Mouse (Mus musculus) liver, embryonic 16.5 days (tissue): Measurements from ENCODE around the gene Samd10. TPM values are rescaled to one million over a fixed set of nuclear protein-coding genes. Genes with fewer than 3 reads are reported as not detected.

Experiments
- ATAC-seq: fragments of 200-750 bp; cut with Nextera tagmentation; 2 replicates; pipeline ENCODE4 v1.8.0; 2017; ENCODE audit warnings: low read depth, mild to moderate bottlenecking, moderate number of reproducible peaks, moderate library complexity
- H3K27ac ChIP-seq: fragments of 300-500 bp; sonication (generic); 2 replicates; pipeline ENCODE4 v1.5.1; 2014; ENCODE audit warnings: mild to moderate bottlenecking, low read length
- H3K27me3 ChIP-seq: fragments of 300-500 bp; sonication (generic); 2 replicates; pipeline ENCODE4 v1.6.1; 2014; ENCODE audit warnings: low read depth, low read length, mixed read lengths; ENCODE audit not compliant: control insufficient read depth, insufficient read depth
- H3K36me3 ChIP-seq: fragments of 300-500 bp; sonication (generic); 2 replicates; pipeline ENCODE4 v1.6.1; 2014; ENCODE audit warnings: mild to moderate bottlenecking; ENCODE audit not compliant: control insufficient read depth, insufficient read depth
- H3K4me1 ChIP-seq: fragments of 300-500 bp; sonication (generic); 2 replicates; pipeline ENCODE4 v1.6.1; 2014; ENCODE audit warnings: low read depth, low read length, mixed read lengths; ENCODE audit not compliant: control insufficient read depth
- H3K4me2 ChIP-seq: fragments of 300-500 bp; sonication (generic); 2 replicates; pipeline ENCODE4 v1.6.1; 2014; ENCODE audit warnings: low read depth, low read length, mixed read lengths
- H3K4me3 ChIP-seq: fragments of 300-500 bp; sonication (generic); 2 replicates; pipeline ENCODE4 v1.5.1; 2014; ENCODE audit warnings: low read depth, mild to moderate bottlenecking, low read length
- H3K9ac ChIP-seq: fragments of 300-500 bp; sonication (generic); 2 replicates; pipeline ENCODE4 v1.6.1; 2014; ENCODE audit warnings: low read depth, low read length
- H3K9me3 ChIP-seq: fragments of 300-500 bp; sonication (generic); replicated peaks from 2 replicates; pipeline ENCODE4 v1.6.1; 2016; ENCODE audit warnings: low read length; ENCODE audit not compliant: control insufficient read depth
- WGBS: fragments of 180-500 bp; shearing (Covaris S2); extraction: QIAGEN DNeasy Blood & Tissue Kit; methylation state at CpG from one replicate; pipeline ENCODE4 v1.1.7; 2014; ENCODE audit not compliant: insufficient replicate concordance; 5-methylcytosine and 5-hydroxymethylcytosine counted together
- polyA plus RNA-seq: library from polyadenylated mRNA; unstranded; fragments of >200 nt; fragmentation: Nextera tagmentation; extraction: Ambion mirVana; gene quantifications from 2 replicates; pipeline ENCODE4 v1.2.1, GENCODE M21; 2015

Gene Samd10
- polyA plus RNA-seq: 1.7 and 2.3 TPM in 2 replicates

DNA sequence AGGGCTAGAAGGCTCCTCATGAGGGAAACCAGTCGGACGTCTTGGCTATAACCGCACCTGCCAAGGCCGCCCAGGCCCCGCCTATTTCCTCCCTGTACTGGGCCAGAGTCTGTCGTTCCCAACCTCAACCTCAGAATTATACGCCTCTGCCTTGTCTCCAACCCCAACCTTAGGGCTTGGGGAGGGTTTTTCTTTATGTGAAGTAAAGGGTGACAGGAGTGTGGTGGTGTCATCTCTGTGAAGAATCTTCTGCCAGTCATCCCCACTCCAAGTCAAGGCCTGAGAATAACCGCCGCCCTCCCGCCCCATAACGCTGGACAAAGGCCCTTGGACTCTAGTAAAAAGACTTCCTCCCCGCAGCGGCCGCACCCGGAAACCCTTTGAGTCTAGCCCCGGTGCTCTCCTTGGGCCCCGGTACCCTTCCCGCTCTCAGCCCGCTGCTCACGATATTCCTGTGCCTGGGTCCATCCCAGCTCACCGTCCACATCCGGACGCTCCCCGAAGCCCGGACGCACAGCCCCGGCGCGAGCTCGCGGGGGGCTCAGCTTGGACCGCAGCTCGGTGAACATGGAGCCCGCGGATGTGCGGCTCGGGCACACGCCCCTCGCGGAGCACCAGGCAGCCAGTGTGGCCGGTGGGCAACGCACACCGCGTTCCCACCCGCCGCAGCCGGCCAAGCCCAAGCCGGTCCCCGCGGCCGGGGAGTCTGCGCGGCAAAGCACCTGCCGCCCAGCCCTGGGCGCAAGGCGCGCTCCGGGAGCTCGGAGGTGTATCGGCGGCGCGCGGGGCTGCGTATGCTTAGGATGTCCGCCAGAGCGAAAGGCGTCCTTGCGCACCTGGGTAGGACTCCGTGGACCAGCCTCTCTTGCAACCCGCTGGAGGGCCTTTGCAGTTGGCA, at the start of gene Samd10:
Gene Samd10, minus strand, starts transcription at position 759 of the 898 bp plus-strand sequence.
- ATAC-seq: 0 out of 2 replicates have a peak, but pooled peaks have one; percentile 7
- H3K27ac ChIP-seq: peak within 1 kb of the TSS; percentile 33
- H3K36me3 ChIP-seq: no peaks in the 10 kb centered on the region
- H3K4me2 ChIP-seq: peak within 1 kb of the TSS; percentile 88
- peak within 1 kb of the TSS; percentile 72 for H3K9ac ChIP-seq
- 1% methylated on average over 71 of the region's 71 CpGs for WGBS
- H3K4me3 ChIP-seq: peak within 1 kb of the TSS; percentile 71
- no peaks in the 10 kb centered on the region for H3K9me3 ChIP-seq
- peaks cover 32% of the 10 kb centered on the region for H3K4me1 ChIP-seq
- peaks cover 19% of the 10 kb centered on the region for H3K27me3 ChIP-seq

DNA sequence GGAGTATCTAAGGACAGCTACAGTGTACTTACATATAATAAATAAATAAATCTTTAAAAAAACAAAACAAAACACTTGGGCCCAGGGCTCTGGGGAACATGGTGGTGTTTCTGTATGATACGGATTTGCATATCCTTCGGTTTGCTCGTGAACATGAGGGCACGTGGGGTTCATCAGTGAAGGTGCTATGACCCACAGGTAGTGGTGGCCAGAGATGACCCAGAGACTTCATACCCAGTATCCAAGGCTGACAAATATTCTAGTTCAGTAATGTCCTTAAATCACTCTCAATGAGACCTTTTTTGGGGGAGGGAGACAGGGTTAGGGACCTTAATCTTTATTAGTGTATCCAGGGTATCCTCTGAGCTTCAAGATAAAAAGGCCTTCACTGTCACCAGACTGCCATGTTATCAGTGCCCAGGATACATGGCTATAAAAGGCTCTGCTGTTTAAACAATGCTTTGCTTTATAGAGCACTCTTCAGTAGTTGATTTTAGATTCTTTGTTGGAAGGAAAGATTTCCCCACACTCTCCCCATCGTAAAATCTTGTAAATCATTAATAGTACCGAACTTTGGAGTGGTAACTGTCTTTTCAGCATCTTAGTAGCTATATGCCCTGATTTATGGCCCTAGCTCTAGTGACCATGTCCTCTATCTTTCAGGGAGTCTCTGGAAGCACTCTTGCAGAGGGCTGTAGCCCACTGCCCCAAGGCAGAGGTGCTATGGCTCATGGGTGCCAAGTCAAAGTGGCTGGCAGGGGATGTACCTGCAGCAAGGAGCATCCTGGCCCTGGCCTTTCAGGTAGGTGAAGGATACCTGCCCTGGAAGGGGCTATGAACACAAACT, 47.8 kb upstream of the Samd10 start:
- ATAC-seq: no peak
- H3K9me3 ChIP-seq: no peaks in the 10 kb centered on the region
- H3K27me3 ChIP-seq: no peaks in the 10 kb centered on the region
- H3K4me1 ChIP-seq: no peaks in the 10 kb centered on the region
- H3K9ac ChIP-seq: no peak overlapping the region
- H3K4me2 ChIP-seq: no peak overlapping the region
- no peak overlapping the region for H3K4me3 ChIP-seq
- 79% methylated on average over 6 of the region's 6 CpGs for WGBS
- peaks cover 18% of the 10 kb centered on the region for H3K36me3 ChIP-seq
- H3K27ac ChIP-seq: no peak overlapping the region

DNA sequence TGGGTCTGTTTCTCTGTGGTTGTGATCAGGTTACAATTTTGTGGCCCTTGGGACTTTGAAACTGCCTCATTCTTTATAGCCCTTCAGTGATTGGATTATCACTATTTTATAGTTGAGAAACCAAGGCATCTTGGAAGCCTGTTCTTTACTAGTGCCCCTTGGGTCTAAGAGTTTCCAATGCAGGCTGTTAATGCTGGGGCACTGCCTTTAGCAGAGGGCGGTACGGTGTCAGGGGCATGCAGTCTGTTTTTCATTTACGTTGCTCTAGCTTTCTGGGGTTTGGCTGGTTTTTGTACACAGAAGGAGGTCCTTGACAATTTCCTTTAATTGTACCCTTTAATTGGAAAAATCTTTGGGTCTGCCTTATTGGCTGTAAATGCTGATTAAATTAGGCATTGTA, 46.7 kb upstream of the Samd10 start:
- H3K4me1 ChIP-seq: no peaks in the 10 kb centered on the region
- peaks cover 20% of the 10 kb centered on the region for H3K36me3 ChIP-seq
- no peak for ATAC-seq
- H3K9me3 ChIP-seq: no peaks in the 10 kb centered on the region
- H3K4me2 ChIP-seq: no peak overlapping the region
- H3K27me3 ChIP-seq: no peaks in the 10 kb centered on the region
- 84% methylated on average over 3 of the region's 3 CpGs for WGBS
- no peak overlapping the region for H3K27ac ChIP-seq
- H3K9ac ChIP-seq: no peak overlapping the region
- H3K4me3 ChIP-seq: no peak overlapping the region

DNA sequence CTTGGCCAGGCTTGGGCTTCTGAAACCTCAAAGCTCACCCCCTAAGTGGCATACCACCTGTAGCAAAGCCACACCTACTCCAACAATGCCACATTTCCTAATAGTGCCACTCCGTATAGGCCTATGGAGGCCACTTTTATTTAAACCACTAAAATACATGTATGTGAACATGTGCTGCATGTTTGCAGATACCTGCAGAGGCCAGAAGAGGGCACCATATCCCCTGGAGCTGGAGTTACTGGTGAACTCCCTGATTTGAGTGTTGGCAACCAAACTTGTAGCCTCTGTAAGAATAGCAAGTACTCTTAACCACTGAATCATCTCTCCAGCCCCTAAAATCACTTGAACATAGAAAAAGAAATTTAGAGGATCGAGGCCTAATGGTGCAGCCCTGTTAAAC, 45.3 kb upstream of the Samd10 start:
- WGBS: 80% methylated on average over 2 of the region's 2 CpGs

DNA sequence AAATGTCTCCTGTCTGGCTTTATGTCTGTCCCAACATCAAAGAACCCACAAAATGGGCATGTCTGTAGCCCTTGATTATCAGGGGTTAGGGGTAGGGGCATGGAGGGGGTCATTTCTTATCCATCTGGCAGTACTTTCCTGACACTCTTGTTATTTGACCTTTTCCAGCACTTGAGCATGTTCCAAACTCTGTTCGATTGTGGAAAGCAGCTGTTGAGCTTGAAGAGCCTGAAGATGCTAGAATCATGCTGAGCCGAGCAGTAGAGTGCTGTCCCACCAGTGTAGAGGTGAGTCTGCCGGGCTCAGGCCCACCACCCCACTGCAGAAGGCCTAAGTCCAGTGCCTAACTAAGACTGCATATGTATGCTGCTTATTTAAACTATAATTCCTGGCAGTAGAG, 36.9 kb upstream of the Samd10 start:
- WGBS: 78% methylated on average over 3 of the region's 3 CpGs
- Histone ChIP-seq H3K9me3 (no peaks in the 10 kb centered on the region), H3K4me3 (no peak overlapping the region), H3K36me3 (peaks cover 28% of the 10 kb centered on the region), H3K27ac (no peak overlapping the region), H3K4me1 (no peaks in the 10 kb centered on the region), H3K27me3 (no peaks in the 10 kb centered on the region), H3K9ac (no peak overlapping the region), H3K4me2 (no peak overlapping the region)
- ATAC-seq: no peak

More for the DNA sequence above, 45.3 kb upstream of the Samd10 start:
- Histone ChIP-seq H3K36me3 (peaks cover 11% of the 10 kb centered on the region), H3K27ac (no peak overlapping the region), H3K9me3 (no peaks in the 10 kb centered on the region), H3K9ac (no peak overlapping the region), H3K4me1 (no peaks in the 10 kb centered on the region), H3K27me3 (no peaks in the 10 kb centered on the region), H3K4me3 (no peak overlapping the region), H3K4me2 (no peak overlapping the region)
- ATAC-seq: no peak

DNA sequence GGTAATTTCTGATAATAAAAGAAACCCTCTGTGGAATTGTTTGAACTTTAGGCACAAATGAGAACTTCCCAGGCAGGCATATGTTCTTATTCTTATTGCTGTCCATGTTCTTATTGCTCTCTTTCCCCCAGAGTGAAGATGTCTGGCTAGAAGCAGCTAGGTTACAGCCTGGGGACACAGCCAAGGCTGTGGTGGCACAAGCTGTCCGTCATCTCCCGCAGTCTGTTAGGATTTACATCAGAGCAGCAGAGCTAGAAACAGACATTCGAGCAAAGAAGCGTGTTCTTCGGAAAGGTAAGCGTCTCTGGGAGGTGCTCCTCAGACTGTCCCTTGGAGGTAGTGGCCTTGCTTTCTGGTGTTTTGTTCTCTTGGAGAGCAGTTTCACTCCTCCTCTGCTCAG, 33.6 kb upstream of the Samd10 start:
- Histone ChIP-seq H3K27ac (no peak overlapping the region), H3K36me3 (peaks cover 24% of the 10 kb centered on the region), H3K9me3 (no peaks in the 10 kb centered on the region), H3K4me3 (no peak overlapping the region), H3K9ac (no peak overlapping the region), H3K27me3 (no peaks in the 10 kb centered on the region), H3K4me2 (no peak overlapping the region), H3K4me1 (no peaks in the 10 kb centered on the region; the same call in 1 of the 2 replicates)
- WGBS: 96% methylated on average over 6 of the region's 6 CpGs
- no peak for ATAC-seq

DNA sequence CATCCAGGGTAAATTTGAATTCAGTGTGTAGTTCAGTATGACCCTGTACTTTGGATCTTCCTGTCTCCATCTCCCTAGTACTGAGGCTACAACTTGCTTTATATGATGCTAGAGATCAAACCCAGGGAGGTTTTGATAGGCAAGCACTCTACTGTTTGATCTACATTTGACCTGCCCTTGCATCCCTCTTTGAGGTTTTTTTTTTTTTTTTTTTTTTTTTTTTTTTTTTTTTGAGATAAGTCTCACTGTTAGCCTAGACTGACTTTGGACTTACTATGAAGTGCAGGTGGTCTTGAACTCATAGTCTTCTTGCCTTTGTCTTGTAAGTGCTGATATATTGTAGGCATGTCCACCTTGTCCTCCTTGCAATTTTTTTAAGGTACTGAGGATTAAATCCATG, 29.5 kb upstream of the Samd10 start:
- H3K27me3 ChIP-seq: no peaks in the 10 kb centered on the region
- H3K9me3 ChIP-seq: no peaks in the 10 kb centered on the region
- no peaks in the 10 kb centered on the region; the same call in 1 of the 2 replicates for H3K4me1 ChIP-seq
- no peak for ATAC-seq
- H3K36me3 ChIP-seq: peaks cover 3% of the 10 kb centered on the region; the same call in 1 of the 2 replicates
- no peak overlapping the region for H3K9ac ChIP-seq
- no peak overlapping the region for H3K27ac ChIP-seq
- H3K4me3 ChIP-seq: no peak overlapping the region
- no peak overlapping the region for H3K4me2 ChIP-seq

DNA sequence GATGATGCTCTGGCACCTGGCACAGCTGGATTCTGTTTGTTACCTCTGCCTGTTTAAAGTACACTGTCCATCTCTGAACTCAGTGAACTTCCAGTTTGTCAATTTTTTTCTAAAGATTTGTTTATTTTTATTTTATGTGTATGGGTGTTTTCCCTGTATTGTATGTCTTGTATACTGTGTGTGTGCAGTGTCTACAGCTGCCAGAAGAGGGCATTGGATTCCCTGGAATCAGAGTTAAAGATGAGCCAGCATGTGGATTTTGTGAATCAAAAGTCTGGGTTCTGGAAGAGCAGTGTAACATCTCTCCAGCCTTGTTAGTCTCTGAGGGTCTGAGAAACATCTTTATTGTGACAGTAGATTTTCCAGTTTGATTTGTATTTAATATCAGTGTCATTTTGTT, 24.4 kb upstream of the Samd10 start:
- Histone ChIP-seq H3K4me3 (no peak overlapping the region), H3K4me1 (no peaks in the 10 kb centered on the region; the same call in 1 of the 2 replicates), H3K36me3 (peaks cover 16% of the 10 kb centered on the region), H3K4me2 (no peak overlapping the region), H3K9ac (no peak overlapping the region), H3K27ac (no peak overlapping the region), H3K9me3 (no peaks in the 10 kb centered on the region), H3K27me3 (no peaks in the 10 kb centered on the region)
- no peak for ATAC-seq
